Mouse (Mus musculus) heart, adult 11 months (tissue): ENCODE data around the gene Maml3.

ENCODE experiments used
- DNase-seq: peaks from one replicate; pipeline ENCODE4 v3.0.0; 2022

Maml3 gene

DNA sequence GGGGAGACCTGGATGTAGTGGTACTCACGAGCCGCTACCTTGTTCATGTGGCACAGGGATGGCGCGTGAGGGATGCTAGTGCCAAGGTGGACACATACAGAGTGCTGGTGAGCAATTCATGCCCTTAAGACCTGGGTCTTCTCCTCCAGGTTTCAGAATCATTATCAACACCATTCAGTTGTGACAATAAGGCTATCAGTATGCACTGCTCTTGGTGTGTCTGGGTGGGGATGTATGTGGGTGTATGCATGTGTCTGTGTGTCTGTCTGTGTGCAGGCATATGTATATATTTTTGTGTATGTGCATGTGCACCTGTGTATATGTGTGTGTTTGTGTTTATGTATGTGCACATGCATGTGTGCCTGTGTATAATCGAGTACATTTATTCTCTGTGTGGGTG lies 291.7 kb downstream of the Maml3 start:
- no peak for DNase-seq

DNA sequence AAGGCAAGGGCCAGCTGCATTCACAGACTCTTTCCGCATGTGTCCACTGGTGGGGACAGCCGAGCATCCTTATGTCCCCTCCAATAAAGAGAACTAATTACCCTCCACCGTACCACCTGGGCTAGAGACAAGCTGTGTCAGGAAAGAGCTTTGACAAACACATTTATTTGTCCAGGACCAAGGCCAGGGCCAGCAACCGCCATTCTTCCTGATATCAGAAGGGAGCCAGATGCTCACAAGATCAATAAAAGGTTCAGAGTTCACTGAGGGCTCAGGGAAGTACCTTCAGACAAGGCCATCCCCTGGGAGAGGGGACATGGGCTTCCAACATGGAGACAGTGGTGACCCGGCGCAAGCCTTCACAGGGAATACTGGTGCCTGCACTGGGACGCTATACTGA lies 294.1 kb downstream of the Maml3 start:
- DNase-seq: no peak

DNA sequence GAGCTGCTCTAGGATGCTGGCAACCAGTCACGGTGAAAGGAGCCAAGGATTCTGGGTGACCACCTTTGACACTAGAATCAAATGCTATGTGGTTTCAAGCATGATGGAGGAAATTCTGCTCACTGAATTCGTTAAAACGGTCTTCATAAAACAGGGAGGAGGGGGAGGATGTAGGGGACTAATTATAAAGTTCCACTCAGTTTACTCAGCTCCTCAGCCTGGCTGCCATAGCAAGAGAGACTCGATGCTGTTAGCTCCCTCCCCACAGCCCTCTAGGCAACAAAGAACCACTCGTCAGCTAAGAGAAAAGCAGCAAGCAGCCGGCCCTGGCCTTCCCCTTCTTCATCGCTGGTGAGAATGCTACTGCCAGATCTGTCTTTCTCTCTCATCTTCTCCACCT lies 295.1 kb downstream of the Maml3 start:
- DNase-seq: no peak

DNA sequence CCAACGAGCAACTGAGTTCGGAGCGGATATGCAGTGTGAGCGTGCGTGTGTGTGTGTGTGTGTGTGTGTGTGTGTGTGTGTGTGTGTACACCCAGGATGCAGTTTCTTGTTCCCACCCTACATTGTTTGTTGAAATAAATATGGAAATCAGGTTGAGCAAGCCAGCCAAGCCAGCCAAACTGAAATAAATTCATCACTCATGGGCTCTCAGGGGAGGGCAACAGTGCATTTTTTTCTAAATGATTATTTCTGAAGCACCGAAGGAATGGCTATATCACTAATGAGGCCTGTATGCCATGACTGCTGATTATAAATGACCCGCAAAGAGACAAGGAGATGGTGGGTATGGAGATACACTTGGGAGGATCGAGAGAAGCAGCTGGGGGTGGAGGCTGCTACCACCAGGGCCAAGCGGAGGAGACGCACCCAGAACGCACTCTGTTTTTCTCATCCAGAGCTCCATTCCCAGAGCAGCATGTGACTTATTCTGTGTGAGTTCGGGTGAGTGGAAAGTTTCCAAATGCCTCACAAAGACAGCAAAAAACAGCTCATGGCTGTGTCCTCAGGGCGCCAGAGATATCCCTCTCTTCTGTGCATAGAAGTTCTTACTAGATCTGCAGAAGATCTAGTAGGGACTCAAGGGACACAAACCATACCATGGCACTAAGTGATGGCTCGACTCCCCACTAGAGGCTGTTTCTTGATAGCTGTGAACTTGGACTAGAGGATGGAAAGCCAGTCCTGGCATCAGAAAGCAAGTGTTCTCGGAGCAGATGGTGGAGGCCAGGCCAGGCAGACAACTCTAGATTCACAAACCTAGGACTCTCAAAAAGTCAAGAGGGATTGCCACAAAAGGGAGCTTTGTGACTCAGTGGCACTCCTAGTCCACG lies 296.6 kb downstream of the Maml3 start:
- DNase-seq: peak; percentile 95

DNA sequence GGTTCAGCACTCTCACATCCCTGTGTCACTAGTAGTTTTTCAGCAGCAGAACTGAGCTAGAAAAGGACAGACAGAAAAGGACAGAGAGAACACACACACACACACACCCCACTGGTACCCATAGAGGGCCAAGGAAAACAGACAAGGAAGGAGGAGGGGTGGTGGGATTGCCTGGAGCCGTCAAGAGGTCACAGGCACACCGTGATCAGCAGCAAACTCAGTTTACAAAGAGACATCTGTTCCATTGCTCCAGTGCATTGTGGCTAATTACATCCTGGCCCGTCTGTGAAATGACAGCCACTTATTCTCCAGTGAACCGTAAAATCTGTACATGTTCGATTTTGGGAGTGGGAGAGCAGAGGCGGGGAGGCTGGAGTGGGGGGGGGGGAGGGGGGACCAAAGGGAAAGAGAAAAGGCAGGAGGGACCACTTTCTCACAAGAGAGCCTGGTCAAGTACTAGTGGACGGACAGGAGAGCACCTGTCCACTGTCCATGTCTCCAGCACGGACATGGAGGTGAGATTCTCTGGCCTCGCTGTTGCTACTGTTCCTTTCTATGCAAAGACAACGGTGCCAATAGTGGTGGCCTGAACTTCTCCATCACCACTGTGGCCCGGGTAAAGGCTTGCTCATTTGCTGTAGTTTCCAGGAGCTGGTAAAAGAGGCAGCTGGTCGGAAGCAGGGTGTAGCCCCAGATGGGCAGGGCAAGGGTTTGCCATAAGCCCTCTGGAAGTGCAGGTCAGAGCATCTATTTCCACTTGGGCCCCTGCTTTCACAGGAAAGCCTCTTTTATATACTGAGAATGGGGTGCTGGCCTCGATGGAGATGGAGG lies 299.2 kb downstream of the Maml3 start:
- DNase-seq: no peak

DNA sequence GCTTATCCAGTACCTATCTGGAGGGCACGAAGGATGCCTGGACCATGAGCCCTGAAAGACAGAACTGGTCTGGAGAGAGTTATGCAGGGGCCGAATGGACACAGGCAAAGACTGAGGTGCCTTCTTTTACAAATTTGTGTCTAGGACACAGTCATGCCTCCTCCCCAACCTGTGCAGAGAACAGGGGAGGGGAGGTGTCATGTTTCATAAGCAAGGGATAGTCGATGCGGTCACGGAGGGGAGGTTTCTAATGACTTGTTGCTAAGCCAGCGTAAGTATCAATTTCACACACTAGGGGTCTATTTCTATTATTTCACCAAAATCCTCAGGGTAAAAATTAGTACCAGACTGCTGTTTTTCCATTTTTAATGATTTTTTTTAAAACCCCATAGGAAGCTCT lies 301.0 kb downstream of the Maml3 start:
- DNase-seq: no peak

DNA sequence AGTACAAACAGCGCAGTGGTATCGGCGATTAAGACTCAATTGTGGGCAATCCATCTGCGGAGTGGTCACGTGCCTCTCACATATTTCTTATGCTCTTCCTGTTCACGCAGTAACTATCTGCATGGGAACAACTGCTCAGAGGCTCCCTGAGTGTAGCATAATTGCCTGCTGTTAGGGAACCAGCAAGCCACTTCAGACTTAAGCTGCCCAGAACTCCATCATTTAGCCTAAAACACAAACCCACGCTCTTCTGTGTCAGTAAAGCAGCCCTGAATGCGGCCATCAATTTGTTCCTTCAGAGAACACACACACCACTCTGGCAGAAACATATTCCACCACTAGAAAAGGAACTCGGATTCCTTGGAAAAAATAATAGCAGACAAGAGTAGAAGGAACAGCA lies 305.2 kb downstream of the Maml3 start:
- DNase-seq: no peak

DNA sequence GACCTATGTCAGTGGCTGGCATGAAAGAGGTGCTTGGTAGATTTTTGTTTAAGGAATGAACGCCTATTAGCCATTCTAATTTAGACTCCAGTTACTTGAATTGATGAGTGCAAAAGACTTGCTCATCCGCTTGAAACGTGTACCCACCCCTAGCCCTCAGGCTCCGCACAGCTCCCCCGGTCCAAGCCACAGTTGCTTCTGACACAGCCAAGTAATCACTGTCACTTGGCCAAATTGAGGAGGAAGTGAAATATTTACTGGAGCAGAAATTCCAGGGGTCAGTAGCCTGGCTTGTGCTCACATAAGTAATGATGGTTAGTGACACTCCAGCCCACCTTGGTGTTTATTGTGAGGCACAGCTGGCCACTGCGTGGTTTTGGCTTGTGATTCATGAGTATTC lies 308.0 kb downstream of the Maml3 start:
- no peak for DNase-seq

DNA sequence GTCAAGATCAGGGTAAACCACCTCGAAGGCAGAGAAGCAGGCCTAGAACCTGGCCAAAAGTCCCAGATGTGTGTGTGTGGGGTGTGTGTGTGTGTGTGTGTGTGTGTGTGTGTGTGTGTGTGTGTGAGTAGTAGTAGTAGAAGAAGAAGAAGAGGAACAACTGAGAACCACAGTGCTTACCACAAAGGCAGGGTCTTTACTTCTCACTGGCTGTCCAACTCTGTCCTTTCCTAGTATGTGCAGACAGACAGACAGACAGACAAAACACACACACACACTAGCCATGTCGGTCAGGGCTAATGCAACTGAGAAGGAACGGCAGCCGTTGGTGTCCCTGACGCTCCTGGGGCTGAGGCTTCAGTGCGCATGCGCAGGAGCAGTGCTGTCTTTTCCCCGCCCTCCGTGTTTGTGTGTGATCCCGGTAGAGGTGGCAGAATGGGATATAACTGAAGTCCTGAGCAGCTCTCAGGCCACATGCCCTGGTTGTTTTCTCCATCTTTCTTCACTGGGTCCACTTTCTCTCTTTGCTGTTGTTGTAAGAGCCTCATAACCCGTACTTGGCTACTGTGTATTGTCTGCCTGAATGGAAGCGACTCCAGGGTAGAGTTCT lies 308.6 kb downstream of the Maml3 start:
- peak; percentile 95 for DNase-seq

DNA sequence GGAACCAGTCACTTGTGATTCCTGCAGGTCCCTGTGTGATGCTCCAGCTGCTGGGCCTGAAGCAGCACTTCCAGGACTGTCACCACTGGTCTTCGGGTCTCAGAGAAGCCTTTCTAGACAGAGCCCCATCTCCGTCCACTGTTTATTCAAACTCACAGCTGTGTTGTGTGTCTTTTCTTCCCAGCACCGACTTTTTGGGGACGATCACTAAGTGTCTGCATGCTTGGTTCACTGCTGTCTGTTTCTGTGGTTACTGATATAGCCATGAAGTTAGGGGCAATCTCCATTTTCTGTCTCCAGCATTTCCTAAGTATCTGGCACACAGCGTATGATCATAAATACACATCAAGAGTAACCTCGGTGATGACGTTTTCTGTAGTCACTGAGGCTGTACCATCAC lies 313.3 kb downstream of the Maml3 start:
- DNase-seq: no peak

DNA sequence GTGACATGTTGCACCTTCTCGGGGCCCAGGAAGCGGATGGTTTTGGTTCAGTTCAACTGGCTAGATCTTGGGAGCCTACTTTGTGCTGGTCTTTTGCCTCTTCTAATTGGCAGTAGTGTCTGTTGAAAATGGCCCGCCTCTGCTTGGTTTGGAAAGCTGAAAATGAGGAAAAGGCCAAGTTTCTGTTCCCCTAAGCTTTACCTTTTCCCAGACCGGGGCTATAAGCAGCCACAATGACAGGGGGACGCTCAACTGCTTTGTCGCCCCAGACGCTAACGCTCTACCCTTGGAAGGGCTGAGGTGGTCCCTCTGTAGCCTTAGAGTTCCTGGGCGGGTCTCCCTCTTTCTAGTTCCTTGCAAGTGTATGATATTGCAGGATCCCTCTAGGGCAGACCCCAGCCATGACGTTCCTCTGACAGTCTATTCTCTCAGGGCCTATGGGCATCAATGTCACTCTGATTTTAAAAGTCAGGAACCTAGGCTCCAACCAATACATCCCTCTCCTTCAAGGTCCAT lies 315.4 kb downstream of the Maml3 start:
- DNase-seq: peak; percentile 85

DNA sequence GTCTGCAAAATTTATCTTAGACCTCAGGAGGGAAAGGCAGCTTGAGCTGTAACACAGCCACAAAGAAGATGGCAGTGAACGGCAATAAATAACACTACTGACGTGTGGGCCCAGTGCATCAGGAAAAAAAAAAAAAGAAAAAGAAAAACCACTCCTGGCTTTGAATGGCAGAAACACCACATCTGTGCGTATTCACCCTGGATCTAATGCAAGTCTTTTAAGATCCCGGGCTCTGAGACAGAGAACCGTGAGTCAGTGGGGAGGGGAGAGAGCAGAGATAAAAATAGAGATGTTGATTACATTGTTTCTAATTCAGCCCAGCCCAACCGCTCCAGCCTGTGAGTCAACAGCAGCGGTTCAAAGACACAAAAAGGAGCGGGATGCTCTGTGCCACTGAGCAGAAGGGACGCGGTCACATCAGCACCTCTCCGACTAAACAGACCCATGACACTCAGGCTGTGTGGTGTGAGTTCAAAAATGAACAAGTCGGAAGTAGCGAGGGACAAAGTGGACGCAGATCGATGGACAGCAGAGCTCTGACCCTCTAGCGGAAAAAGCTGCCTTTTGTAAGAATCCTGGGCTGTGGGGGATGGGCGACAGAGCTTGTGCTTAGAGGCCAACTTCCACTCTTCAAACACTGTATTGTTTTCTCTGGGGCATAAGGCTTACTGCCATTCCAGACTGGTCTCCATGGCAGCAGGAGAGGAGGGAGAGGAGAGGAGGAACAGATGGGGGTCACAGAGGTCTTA lies 316.1 kb downstream of the Maml3 start:
- DNase-seq: peak; percentile 95

DNA sequence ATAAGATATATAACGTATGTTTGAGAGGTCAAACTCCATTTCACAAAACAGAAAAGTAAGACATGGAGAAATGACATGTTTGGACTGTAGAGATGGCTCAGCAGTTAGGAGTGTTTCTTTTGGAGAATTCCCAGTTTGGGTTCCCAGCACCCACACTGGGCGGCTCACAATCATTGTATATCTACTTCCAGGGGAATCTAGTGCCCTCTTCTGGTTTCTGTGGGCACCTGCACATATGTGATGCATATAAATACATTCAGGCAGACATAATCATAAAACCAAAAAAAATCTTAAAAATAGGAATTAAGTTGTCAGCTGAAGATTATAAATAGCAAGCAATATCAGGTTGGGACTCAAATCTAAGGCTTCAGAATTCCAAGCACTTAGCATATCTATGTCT lies 316.9 kb downstream of the Maml3 start:
- peak; percentile 24 for DNase-seq

DNA sequence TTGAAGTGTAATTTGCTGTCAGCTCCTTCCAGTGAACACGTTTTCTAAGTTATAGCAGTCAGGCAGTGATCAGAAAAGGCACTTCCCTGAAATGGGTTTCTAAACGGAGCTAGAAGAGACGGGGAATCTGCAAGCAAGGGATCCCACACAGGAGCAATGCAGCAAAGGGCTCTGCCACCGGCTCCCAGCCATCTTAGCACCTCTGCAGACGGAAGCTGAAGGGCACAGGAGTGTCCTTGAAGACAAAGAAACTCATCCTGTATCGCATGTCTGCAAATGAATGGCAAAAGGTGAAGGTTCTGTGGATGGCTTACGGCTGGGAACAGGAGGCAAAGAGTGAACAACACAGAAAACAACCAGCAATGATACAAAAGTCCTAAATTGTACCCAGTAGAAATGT lies 319.1 kb downstream of the Maml3 start:
- peak; percentile 55 for DNase-seq

DNA sequence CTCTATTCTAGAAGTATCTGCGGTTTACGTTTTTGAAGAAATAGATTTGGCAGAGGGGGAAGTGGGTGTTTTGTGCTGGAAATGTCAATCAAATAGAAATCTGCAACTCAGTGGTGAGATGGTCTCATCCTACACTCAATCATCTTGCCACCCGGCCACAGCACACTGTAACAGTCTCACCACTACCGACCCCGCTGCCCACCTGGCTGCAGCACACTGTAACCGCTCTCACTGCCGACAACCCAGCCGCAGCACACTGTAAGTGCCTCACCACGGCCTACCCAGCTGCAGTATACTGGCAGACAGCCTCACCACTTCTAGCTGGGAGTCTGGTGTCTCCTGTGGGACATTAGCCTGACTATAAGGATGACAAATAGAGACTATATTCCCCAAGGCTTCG lies 322.7 kb downstream of the Maml3 start:
- DNase-seq: peak; percentile 71

DNA sequence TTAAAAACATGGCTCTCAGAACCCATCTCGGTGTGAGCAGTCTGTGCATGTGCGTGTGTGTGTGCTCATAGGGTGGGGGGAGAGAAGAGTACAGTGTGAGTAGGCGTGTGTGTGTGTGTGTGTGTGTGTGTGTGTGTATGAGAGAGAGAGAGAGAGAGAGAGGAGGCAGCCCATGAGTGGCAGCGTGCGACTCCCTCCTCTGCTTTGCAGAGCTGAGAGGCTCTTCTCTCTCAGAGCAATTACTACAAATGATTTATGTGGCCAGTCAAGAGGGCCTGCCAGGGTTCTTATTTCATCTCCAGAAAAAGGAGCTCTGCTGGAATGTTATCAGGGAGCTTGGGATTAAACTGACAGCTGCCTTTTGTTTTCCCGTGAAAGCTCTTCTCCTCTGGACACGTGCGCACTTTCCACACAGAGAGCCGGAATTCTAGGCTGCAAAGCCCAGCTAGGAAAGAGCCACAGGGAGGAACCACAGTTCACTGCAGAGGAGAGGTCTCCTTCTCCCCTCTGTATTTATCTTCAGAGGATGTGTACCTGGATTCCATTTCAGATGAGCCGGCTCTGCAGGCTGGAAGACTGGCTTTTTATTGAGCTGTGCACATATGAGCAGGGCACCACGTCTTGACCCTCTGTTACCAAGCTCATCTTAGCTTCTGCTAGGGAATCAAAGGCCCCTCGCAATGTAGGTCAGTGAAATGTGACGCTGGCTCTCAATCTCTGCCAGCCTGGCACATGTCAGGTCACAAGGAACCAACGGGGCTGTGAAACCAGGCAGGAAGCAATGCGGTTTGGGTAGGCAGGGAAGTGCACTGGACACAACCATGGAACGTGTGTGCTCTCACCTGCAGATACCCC lies 325.9 kb downstream of the Maml3 start:
- DNase-seq: no peak

DNA sequence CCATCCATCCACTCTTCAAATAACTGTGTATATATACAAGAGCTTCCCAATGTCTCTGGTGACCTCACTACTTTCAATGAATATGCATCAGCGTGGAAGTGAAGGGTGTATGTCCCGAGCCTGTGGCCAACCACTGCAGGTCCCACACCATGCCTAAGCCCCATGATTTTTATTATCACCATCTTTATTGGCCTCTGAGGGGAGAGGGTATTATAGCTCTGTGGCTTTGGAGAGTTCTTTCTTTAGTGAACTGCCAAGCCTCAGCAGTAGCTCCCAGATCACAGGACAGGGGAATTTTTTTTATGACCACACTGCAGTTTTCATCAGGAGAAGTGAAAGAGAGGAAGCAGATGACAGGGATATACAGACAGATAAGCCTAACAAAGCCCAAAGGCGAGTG lies 326.7 kb downstream of the Maml3 start:
- peak; percentile 76 for DNase-seq

DNA sequence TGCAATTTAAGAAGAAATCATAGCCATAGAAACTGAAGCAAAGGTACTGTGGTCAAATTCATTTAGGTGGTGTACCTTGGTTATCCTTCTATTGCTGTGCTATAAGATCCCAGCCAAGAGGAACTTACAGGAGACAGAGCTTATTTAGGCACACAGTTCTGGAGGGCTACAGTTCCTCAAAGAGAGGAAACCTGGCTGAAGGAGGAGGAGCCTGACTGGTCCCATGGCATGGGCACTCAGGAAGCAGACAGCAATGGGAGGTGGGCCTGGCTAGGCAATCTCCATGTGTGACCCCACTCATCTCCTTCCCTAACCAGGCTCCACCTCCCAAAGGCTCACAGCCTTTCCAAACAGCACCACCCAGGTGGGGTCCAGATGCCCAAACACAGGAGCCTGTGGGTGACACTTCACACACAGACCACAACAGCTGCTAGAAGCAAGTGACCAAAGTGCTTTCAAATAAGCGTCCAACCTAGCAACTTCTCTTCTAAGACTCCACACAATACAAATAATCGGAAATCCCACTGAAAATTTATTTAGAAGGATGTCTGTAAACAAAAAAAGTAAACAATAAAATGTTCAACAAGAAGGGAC lies 328.8 kb downstream of the Maml3 start:
- no peak for DNase-seq

DNA sequence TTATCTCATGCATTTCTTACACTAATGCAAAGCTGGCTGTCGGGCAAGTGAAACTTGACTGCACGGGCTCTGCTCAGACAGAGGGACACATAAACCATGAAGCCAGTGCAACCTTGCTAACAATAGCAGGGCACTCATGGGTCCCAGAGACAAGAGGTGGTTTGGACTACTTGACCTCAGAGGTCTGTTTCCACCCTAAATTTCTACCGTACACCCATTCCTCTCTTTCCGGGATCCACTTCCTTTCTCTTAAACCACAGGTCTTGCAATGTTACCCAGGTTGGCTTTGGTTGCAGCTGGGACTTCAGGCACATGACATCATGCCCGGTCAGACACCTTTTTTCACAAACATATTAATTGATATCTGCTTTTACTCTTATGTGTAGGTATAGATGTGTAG lies 331.3 kb downstream of the Maml3 start:
- DNase-seq: no peak

DNA sequence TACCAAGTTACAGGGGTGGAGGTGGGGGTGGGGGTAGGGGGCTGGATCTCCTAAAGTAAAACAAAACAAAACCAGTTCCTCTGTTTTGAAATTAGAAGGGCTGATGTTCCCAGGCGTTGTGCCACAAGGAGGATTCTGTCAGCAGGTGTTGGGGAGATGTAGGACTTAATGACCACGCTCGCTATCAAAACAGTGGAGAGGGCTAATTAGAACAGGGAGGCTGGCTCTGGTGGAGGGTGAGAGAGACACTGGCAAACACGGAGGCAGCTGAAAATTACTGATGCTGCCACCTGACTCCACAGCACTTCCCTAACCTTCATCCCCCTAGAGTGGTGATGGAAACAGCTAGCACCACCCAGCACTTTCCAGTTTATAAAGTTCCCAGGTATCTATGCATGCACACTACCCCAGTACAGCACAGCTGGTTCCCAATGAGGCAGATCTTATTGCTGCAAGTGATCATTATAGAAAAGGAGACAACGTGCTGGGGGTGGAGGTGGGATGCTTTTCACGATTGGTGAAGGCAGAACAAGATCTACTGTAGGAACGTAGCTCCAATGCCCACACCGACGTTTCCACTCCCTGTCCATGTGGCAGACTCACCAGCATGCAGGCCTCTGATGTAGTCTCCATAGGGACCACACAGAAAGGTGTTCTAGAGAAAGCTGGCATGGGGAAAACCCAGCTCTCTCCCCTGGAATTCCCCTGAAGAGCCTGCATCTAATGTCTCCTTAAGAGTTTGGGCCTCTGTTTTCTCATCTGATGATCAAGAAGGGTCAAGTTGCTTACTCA lies 332.8 kb downstream of the Maml3 start:
- DNase-seq: peak; percentile 52
